Comparison of ENCODE assay signal across 22 mouse cellular contexts in genomic region chr1:20730903-20731302, GRCm38 (mm10). TPM values are rescaled to one million over a fixed set of nuclear protein-coding genes. Genes with fewer than 3 reads are reported as not detected.
"Had no signal": no experiment of that assay in that cellular context is flagged by ENCODE, and none has a peak within 500 bp of the region (broad histone marks: within the 10 kb centered on the region; RNA-seq: fewer than 3 reads in every experiment).

Gene Il17a (plus strand): TSS chr1:20730905.

- H3K4me3 ChIP-seq: neural tube, embryonic 13.5 days; neural tube, embryonic 15.5 days; stomach, embryonic 15.5 days had no signal

- H3K9me3 ChIP-seq: neural tube, embryonic 15.5 days; stomach, embryonic 15.5 days had no signal

- H3K27ac ChIP-seq: neural tube, embryonic 13.5 days; neural tube, embryonic 15.5 days; stomach, embryonic 15.5 days; stomach, postnatal 0 days had no signal

- H3K4me1 ChIP-seq: neural tube, embryonic 13.5 days; neural tube, embryonic 15.5 days; stomach, embryonic 15.5 days had no signal

- H3K36me3 ChIP-seq: neural tube, embryonic 13.5 days; neural tube, embryonic 15.5 days; stomach, embryonic 15.5 days had no signal

- H3K4me2 ChIP-seq: neural tube, embryonic 13.5 days; neural tube, embryonic 15.5 days; stomach, embryonic 15.5 days had no signal

- DNase-seq: retina, postnatal 1 day; right cerebral cortex, adult 18-20 months; right cerebral cortex, postnatal 14 days; right cerebral cortex, postnatal 25 days; right cerebral cortex, postnatal 4 days; spleen, adult 18-20 months; thymus, adult 18-20 months; thymus, adult 2 months; thymus, postnatal 14 days; thymus, postnatal 25 days; thymus, postnatal 36 days; thymus, postnatal 4 days had no signal

- H3K9ac ChIP-seq: neural tube, embryonic 13.5 days; neural tube, embryonic 15.5 days; stomach, embryonic 15.5 days had no signal

- H3K27me3 ChIP-seq: neural tube, embryonic 13.5 days; neural tube, embryonic 15.5 days; stomach, embryonic 15.5 days had no signal

RNA-seq across cellular contexts. Expression of gene Il17a, which starts in this region (rescaled TPM):
- polyA plus RNA-seq: neural tube, embryonic 13.5 days; neural tube, embryonic 14.5 days; neural tube, embryonic 15.5 days; spleen, adult 2 months; stomach, embryonic 14.5 days; stomach, embryonic 15.5 days; stomach, embryonic 16.5 days; stomach, postnatal 0 days; testis, adult 2 months; urinary bladder, adult 2 months had no signal
